Mouse (Mus musculus) embryonic facial prominence, embryonic 13.5 days (tissue): ENCODE measurements around the gene E2f4. TPM values are rescaled to one million over a fixed set of nuclear protein-coding genes. Genes with fewer than 3 reads are reported as not detected.
A peak's percentile ranks its signal among the peaks of the same experiment; 100 is the strongest.

ENCODE experiments used
- ATAC-seq: fragments of 200-750 bp; cut with Nextera tagmentation; 2 replicates; pipeline ENCODE4 v1.8.0; 2017; ENCODE audit warnings: low read depth; ENCODE audit not compliant: insufficient number of reproducible peaks, insufficient read depth, low FRiP score, low TSS enrichment
- H3K27ac ChIP-seq: fragments of 300-500 bp; sonication (generic); 2 replicates; pipeline ENCODE4 v1.5.1; 2015; ENCODE audit warnings: moderate library complexity, mild to moderate bottlenecking, inconsistent platforms
- H3K27me3 ChIP-seq: fragments of 300-500 bp; sonication (generic); 2 replicates; pipeline ENCODE4 v1.6.1; 2015; ENCODE audit warnings: mild to moderate bottlenecking, inconsistent platforms
- H3K36me3 ChIP-seq: fragments of 300-500 bp; sonication (generic); 2 replicates; pipeline ENCODE4 v1.6.1; 2015; ENCODE audit warnings: mild to moderate bottlenecking, inconsistent platforms
- H3K4me1 ChIP-seq: fragments of 300-500 bp; sonication (generic); 2 replicates; pipeline ENCODE4 v1.6.1; 2015; ENCODE audit warnings: inconsistent platforms
- H3K4me2 ChIP-seq: fragments of 300-500 bp; sonication (generic); 2 replicates; pipeline ENCODE4 v1.6.1; 2015; ENCODE audit warnings: moderate library complexity, mild to moderate bottlenecking, inconsistent platforms
- H3K4me3 ChIP-seq: fragments of 300-500 bp; sonication (generic); 2 replicates; pipeline ENCODE4 v1.5.1; 2015; ENCODE audit warnings: mild to moderate bottlenecking, inconsistent platforms
- H3K9ac ChIP-seq: fragments of 300-500 bp; sonication (generic); 2 replicates; pipeline ENCODE4 v1.6.1; 2015; ENCODE audit warnings: mild to moderate bottlenecking, inconsistent platforms
- H3K9me3 ChIP-seq: fragments of 300-500 bp; sonication (generic); 2 replicates; pipeline ENCODE4 v1.6.1; 2016; ENCODE audit warnings: inconsistent platforms
- WGBS: fragments of 180-500 bp; shearing (Covaris S2); methylation state at CpG from one replicate; pipeline ENCODE4 v1.1.7; 2015; ENCODE audit warnings: mixed read lengths; 5-methylcytosine and 5-hydroxymethylcytosine counted together
- polyA plus RNA-seq: library from polyadenylated mRNA; unstranded; fragments of >200 nt; fragmentation: Nextera tagmentation; extraction: Ambion mirVana; gene quantifications from 2 replicates; pipeline ENCODE4 v1.2.1, GENCODE M21; 2015

The E2f4 gene
- polyA plus RNA-seq, 1 experiment from 2014 or later: 81.7 TPM

DNA sequence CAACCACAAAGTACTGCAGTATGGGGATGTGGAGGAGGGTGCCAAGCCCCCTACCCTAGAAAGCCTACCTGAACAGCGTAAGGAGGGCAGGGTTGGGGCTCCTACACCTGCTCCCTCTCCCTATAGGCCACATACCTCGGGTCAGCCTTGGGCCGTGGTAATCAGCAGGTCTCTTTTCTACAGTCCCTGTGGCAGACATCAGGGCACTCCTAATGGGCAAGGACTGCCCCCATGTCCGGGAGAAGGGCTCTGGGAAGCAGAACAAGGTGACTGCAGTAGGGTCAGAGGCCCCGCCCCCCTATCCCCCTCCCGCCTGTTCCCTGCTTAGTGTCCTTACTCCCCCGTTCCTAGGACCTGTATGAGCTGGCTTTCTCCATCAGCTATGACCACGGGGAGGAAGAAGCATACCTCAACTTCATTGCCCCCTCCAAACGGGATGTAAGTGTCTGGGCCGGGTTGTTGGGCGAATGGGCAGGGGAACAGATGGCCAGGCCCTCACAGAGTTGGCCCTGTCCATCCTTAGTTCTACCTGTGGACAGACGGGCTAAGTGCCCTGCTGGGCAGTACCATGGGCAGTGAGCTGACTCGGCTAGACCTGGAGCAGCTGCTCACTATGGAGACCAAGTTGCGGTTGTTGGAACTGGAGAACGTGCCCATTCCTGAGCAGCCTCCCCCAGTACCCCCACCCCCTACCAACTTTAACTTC lies 11.8 kb downstream of the E2f4 start:
- 79% methylated on average over 15 of the region's 15 CpGs for WGBS
- H3K36me3 ChIP-seq: peaks cover 81% of the 10 kb centered on the region
- ATAC-seq: no peak

DNA sequence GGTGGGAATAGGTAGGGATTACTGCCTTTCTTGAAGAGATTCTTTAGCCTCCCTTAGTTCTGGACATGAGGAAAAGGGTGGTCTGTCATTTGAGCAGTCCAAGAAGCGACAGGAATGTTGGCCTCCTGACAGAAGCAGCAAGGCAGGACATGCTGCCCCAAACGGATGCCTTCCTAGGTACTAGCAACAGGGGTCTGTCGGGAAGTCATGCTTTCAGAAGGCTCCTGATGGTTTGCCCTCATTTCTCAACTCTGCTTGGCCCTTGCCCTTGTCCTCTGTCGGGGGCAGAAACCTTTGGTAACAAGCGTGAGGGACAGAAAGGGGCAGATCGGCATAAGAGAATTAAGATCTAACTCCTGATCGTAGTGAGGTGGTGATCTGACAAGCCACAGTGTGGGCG lies 12.7 kb downstream of the E2f4 start:
- no peak overlapping the region for H3K4me2 ChIP-seq
- peaks cover 16% of the 10 kb centered on the region for H3K4me1 ChIP-seq
- ATAC-seq: no peak
- no peaks in the 10 kb centered on the region for H3K9me3 ChIP-seq
- no peak overlapping the region for H3K4me3 ChIP-seq
- H3K9ac ChIP-seq: no peak overlapping the region
- H3K36me3 ChIP-seq: peaks cover 83% of the 10 kb centered on the region
- no peaks in the 10 kb centered on the region for H3K27me3 ChIP-seq
- H3K27ac ChIP-seq: no peak overlapping the region
- whole genome bisulfite sequencing: 87% methylated on average over 8 of the region's 8 CpGs

More for the DNA sequence above, 11.8 kb downstream of the E2f4 start:
- no peak overlapping the region for H3K4me3 ChIP-seq
- peaks cover 24% of the 10 kb centered on the region for H3K4me1 ChIP-seq
- no peaks in the 10 kb centered on the region for H3K27me3 ChIP-seq
- no peaks in the 10 kb centered on the region for H3K9me3 ChIP-seq
- no peak overlapping the region for H3K9ac ChIP-seq
- H3K4me2 ChIP-seq: no peak overlapping the region
- H3K27ac ChIP-seq: no peak overlapping the region

DNA sequence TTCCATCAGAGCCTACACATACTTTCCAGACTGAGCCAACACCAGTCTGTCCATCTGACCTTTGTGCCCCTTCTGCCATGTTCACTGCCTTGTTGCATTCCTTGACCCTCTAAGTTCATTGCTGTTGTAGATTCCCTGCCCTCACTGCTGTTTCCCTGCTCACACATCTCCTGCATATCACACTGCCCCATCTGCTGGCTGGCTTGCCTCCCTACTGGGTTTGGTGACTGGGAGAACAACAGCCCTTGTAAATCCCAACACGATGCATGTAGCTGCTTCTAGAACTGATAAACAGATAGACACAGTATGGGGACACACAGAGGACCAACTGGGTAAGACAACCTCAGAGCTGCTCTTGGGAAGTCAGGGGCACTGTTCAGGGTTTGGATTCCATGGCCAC lies 14.3 kb downstream of the E2f4 start:
- Histone ChIP-seq H3K9ac (no peak overlapping the region), H3K4me1 (peaks cover 1% of the 10 kb centered on the region), H3K27me3 (no peaks in the 10 kb centered on the region), H3K4me2 (no peak overlapping the region), H3K4me3 (no peak overlapping the region), H3K36me3 (peaks cover 94% of the 10 kb centered on the region), H3K9me3 (no peaks in the 10 kb centered on the region), H3K27ac (no peak overlapping the region)
- ATAC-seq: no peak
- 93% methylated on average over 1 of the region's 1 CpGs for WGBS

DNA sequence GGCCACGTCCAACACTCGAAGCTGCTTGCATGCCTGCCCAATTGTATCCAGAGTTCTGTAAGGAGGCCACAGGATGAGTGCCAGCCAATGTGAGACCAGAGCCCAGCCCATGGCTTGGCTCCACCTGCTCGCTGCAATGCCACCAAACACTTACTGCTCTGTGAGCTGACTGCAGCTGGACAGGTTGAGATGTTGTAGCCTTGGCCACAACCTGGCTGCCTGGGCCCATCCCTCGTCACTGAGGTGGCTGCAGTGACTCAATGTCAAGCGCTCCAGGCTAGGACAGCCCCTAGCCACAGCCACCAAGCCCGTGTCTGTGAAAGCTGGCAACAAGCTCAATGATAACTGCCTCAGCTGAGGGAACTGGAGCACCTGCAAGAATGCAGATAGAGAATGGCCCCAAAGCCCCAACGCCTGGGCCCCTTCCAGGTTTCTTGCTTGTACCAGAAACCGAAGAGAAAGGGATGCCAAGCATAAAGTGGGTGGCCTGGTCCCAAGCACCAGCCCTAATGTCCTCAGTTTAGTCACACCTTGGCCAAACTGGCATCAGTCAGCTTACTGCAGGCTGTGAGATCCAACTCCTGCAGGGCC lies 15.5 kb downstream of the E2f4 start:
- Histone ChIP-seq H3K4me2 (no peak overlapping the region), H3K4me1 (no peaks in the 10 kb centered on the region), H3K27ac (no peak overlapping the region), H3K4me3 (no peak overlapping the region), H3K9ac (no peak overlapping the region), H3K36me3 (peaks cover 93% of the 10 kb centered on the region), H3K27me3 (no peaks in the 10 kb centered on the region), H3K9me3 (no peaks in the 10 kb centered on the region)
- ATAC-seq: no peak
- 93% methylated on average over 8 of the region's 8 CpGs for WGBS

DNA sequence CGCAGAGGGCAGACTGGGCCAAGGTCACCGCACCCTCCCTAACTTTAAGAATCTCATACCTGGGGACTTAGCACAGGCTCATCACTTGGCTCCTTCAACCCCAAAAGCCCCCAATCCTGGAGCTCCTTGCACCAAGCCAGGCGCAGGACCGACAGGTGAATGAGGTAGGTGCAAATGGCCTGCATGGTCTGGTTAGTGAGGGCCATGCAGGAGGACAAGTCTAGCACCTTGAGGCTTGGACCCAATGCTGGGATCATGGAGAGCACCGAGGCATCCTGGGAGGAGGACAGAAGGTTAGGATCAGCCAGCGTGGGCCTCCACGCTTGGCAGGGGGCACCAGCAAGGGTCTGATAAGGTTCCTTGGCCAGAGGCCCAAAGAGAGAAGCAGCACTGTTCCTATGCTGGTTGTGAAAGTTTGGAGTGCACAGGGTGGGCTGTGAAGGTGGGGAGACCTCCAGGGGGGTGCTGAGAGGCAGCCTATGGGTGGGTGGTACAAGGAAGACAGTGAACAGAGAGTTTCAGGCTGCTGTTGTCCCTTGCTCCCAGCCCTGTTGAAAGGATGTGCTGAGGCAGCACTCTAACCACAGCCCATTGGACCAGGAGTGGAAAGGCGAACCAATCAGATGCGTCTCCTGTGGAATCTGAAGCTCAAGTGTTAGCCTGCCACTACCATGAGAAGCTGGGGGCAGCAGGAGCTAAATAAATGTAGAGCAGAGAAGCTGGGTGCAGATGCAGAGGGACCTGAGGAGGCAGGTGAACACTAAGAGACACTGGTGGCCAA lies 16.3 kb downstream of the E2f4 start:
- Histone ChIP-seq H3K4me2 (no peak overlapping the region), H3K36me3 (peaks cover 93% of the 10 kb centered on the region), H3K4me1 (no peaks in the 10 kb centered on the region), H3K27ac (no peak overlapping the region), H3K4me3 (no peak overlapping the region), H3K9me3 (no peaks in the 10 kb centered on the region), H3K27me3 (no peaks in the 10 kb centered on the region), H3K9ac (no peak overlapping the region)
- ATAC-seq: no peak
- WGBS: 83% methylated on average over 9 of the region's 9 CpGs

DNA sequence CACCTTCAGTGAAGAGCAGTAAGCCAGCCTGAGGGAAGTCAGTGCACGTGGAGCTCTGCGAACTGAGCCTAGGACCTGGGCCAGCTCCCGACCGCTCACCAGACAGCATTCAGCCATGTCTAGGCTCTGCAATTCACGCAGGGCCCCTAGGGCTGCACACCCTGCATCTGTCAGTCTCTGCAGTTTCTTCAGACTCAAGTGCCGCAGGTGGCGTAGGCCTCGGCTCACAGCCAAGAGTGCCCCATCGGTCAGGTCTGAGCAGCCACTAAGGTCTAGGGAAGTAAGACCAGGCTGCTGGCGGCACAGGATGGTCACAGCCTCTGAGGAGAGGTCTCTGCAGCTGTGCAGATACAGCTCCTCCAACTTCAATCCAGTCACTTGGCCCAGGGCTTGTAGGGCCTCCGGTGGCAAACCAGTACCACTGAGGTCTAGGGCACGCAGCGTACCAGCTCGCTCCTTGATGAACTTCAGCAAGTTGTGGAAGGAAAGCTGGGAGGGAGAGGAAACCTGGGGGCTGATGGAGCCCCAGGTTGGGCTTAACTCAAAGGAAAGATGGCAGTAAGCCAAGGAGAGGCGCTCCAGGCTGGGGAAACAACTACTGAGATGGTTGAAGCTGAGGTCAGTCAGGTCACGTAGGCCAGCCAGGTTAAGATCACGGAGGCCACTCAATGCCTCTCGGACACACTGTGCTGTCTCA lies 17.8 kb downstream of the E2f4 start:
- no peaks in the 10 kb centered on the region for H3K9me3 ChIP-seq
- 86% methylated on average over 18 of the region's 18 CpGs for WGBS

DNA sequence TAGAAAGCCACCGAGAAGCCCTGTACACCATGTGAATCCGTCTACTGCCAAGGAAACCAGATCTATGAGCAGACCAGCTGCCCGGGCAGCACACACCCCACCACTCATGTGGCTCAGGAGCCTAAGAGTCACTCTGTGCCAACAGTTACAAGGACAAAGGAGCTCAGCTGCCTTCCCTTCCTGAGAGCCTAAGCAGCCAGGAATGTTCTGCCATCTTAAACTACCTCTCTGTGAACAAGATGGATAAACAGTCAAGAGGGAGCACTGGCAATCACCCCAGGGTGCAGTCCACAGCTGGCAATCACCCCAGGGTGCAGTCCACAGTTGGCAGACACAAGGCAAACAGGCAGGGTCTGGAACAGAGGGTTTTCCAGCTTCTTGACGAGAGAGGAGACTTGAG lies 20.5 kb downstream of the E2f4 start:
- Histone ChIP-seq H3K27me3 (no peaks in the 10 kb centered on the region), H3K4me2 (no peak overlapping the region), H3K9ac (no peak overlapping the region), H3K36me3 (peaks cover 78% of the 10 kb centered on the region), H3K27ac (no peak overlapping the region), H3K4me1 (no peaks in the 10 kb centered on the region), H3K4me3 (no peak overlapping the region), H3K9me3 (no peaks in the 10 kb centered on the region)
- no peak for ATAC-seq
- 86% methylated on average over 4 of the region's 4 CpGs for WGBS

More for the DNA sequence above, 17.8 kb downstream of the E2f4 start:
- no peak overlapping the region for H3K4me3 ChIP-seq
- H3K4me1 ChIP-seq: no peaks in the 10 kb centered on the region
- peaks cover 93% of the 10 kb centered on the region for H3K36me3 ChIP-seq
- no peaks in the 10 kb centered on the region for H3K27me3 ChIP-seq
- H3K4me2 ChIP-seq: no peak overlapping the region
- no peak for ATAC-seq
- H3K27ac ChIP-seq: no peak overlapping the region
- H3K9ac ChIP-seq: no peak overlapping the region; the same call in 1 of the 2 replicates

DNA sequence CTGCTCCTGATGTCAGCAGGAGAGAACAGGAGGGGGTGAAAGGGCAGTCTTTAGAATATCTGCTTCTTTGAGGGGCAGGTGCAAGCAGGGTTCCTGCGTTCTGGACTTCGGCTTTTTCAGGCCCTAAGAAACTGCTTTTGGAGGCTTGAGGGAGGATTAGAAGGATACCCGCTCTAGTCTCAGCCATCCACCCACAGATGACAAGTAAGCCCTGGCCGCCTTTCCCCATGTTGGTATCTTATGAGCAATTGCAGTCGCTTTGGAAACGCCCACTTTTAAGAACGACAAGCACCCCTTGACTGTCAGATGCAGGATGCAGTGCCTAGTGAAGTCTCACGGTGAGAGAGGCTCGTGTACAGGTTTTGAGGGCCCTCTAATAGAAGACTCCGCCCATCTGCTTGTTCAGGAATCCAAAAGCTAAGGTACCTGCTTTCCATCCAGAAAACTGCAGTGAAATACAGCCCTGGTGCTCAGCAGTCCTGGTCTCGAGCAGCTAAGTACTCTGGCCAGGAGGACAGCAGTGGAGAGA lies 21.3 kb downstream of the E2f4 start:
- H3K9ac ChIP-seq: no peak overlapping the region; the same call in 1 of the 2 replicates
- no peaks in the 10 kb centered on the region for H3K4me1 ChIP-seq
- no peaks in the 10 kb centered on the region for H3K27me3 ChIP-seq
- no peak overlapping the region for H3K27ac ChIP-seq
- no peak overlapping the region for H3K4me3 ChIP-seq
- H3K36me3 ChIP-seq: peaks cover 75% of the 10 kb centered on the region
- H3K4me2 ChIP-seq: no peak overlapping the region
- WGBS: 84% methylated on average over 11 of the region's 11 CpGs
- no peaks in the 10 kb centered on the region for H3K9me3 ChIP-seq
- ATAC-seq: no peak

DNA sequence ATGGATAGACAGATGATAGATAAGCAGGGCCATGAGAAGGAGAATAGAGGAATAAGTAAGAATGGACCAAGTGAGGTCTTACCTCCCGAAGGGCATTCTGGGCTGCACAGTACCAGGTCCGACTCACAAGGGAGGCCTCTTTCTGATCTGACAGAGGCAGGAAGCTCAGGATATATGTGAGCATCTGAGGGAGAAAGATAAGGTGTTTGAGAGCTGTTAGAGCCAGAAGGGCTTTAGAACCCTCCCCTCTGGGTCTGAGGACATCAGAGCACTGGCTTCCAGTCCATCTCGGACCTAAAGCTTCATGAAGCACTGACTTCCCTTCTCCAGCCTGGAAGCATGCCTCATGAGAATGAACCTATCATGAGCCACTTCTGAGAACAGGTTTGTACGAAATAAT lies 25.7 kb downstream of the E2f4 start:
- no peaks in the 10 kb centered on the region for H3K9me3 ChIP-seq
- H3K9ac ChIP-seq: no peak overlapping the region
- H3K27me3 ChIP-seq: no peaks in the 10 kb centered on the region
- no peak overlapping the region for H3K27ac ChIP-seq
- H3K36me3 ChIP-seq: peaks cover 42% of the 10 kb centered on the region
- no peak overlapping the region for H3K4me3 ChIP-seq
- peaks cover 19% of the 10 kb centered on the region for H3K4me1 ChIP-seq
- no peak overlapping the region for H3K4me2 ChIP-seq
- ATAC-seq: no peak
- WGBS: 92% methylated on average over 4 of the region's 4 CpGs

DNA sequence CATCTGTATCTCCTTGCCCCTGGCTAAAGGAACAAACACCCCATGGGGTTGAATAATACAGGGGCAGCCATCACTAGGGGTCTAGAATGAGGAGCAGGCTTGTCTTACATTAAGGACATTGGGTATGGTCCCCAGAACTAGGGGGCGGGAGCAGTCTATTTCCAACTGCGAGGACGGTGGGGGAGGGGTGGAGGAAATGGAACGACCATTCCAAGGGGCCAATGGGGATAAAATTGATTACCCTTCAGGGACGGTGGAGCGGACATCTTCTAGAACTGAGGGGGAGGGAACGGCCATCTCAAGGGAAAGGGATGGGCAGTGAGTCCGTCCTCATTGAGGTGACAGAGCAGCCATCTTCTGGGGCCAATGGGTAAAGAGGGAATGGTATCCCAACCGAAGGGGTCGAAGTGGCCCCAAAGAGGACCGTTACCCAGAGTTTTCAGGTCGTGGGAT lies 28.2 kb downstream of the E2f4 start:
- Histone ChIP-seq H3K4me1 (peaks cover 19% of the 10 kb centered on the region), H3K9me3 (no peaks in the 10 kb centered on the region), H3K27me3 (no peaks in the 10 kb centered on the region), H3K9ac (peak overlapping the region; percentile 89), H3K27ac (peak overlapping the region; percentile 89; the same call in 1 of the 2 replicates), H3K4me3 (peak overlapping the region; percentile 84), H3K4me2 (peak overlapping the region; percentile 71), H3K36me3 (peaks cover 47% of the 10 kb centered on the region)
- peak; percentile 62; the same call in 1 of the 2 replicates for ATAC-seq
- under 1% methylated on average over 12 of the region's 12 CpGs for WGBS

DNA sequence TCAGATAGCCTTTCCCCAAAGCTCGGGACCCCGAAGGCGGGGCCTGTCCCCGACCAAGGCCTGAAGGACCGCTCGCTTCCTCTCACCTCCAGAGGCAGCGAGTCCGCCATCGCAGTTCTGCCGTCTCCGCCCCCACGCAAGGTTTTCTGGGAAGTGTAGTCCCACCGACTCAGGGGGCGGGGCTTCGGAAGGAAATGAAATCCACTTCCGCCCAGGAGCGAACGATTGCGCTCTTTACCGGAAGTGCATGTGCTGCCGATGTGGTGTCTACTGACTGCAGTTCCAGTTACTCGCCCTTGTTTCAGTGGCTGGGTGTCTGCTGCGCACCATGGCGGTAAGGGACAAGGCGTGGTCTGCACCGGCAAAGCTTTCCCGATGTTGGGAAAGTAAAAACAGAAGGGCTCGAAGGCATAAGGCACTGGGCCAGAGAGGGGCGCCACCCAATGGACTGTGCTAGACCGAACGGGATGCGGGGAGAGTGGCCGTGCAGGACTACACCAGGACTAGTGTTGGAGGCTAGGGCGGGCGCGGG lies 28.7 kb downstream of the E2f4 start, which contains the start of the genes Lrrc29 and Tmem208:
Gene Lrrc29 (minus strand): TSS at position 138 of the 532 bp plus-strand sequence.
Gene Tmem208 (plus strand): TSS at position 214 of the 532 bp plus-strand sequence.
- H3K4me2 ChIP-seq: peak within 1 kb of the TSS; percentile 71
- H3K9ac ChIP-seq: peak within 1 kb of the TSS; percentile 89
- peaks cover 52% of the 10 kb centered on the region for H3K36me3 ChIP-seq
- peak within 1 kb of the TSS; percentile 89 for H3K27ac ChIP-seq
- peak within 1 kb of the TSS; percentile 84 for H3K4me3 ChIP-seq
- ATAC-seq: peak; percentile 86
- H3K27me3 ChIP-seq: no peaks in the 10 kb centered on the region
- no peaks in the 10 kb centered on the region for H3K9me3 ChIP-seq
- under 1% methylated on average over 36 of the region's 36 CpGs for WGBS
- peaks cover 19% of the 10 kb centered on the region for H3K4me1 ChIP-seq
